Mouse (Mus musculus): Measurements from ENCODE around the gene Olfr1219. TPM values are rescaled to one million over a fixed set of nuclear protein-coding genes. Genes with fewer than 3 reads are reported as not detected.

Gene Olfr1219
- polyA plus RNA-seq, 1 experiment = not detected

DNA sequence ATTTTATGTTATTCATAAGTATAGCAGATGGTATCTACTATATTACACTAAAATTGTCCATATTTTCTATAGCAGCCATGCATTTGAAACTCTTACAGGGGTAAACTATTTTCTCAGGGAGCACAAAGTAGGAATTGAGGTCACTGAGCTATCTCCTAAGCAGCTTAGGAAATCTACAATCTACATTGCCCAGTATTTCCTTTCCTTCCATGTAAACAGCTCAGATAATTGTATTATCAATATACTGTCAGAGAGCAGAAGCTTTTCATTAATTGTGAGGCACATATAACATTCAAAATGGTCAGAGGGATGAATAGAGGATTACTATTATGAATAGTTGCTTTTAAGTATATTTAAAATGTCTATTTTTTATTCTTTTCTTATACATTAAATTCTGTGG lies 1.8 kb downstream of the Olfr1219 start:
- Histone ChIP-seq H3K27ac (ENCODE audit: insufficient read depth, low read length) (no peak overlapping the region), H3K9me3 (replicated peaks; ENCODE audit: control insufficient read depth, insufficient read depth, low read length, poor library complexity, severe bottlenecking) (no peaks in the 10 kb centered on the region), H3K36me3 (ENCODE audit: control insufficient read depth, insufficient read depth, low read length, poor library complexity, severe bottlenecking) (no peaks in the 10 kb centered on the region), H3K27me3 (ENCODE audit: control insufficient read depth, insufficient read depth, low read length, poor library complexity, severe bottlenecking) (no peaks in the 10 kb centered on the region), H3K4me1 (ENCODE audit: control insufficient read depth, insufficient read depth, low read length) (no peaks in the 10 kb centered on the region), H3K9ac (ENCODE audit: low read depth, poor library complexity, severe bottlenecking) (no peak overlapping the region), H3K4me3 (ENCODE audit: low read depth, low read length) (no peak overlapping the region)
- TF ChIP-seq EP300 (IDR thresholded peaks at IDR 0.05; ENCODE audit: insufficient read depth, low read depth, low read length) (no peak), CTCF (IDR thresholded peaks at IDR 0.05; ENCODE audit: low read depth, low read length) (no peak), POLR2A (IDR thresholded peaks at IDR 0.05; ENCODE audit: insufficient read depth, low read length) (no peak)

DNA sequence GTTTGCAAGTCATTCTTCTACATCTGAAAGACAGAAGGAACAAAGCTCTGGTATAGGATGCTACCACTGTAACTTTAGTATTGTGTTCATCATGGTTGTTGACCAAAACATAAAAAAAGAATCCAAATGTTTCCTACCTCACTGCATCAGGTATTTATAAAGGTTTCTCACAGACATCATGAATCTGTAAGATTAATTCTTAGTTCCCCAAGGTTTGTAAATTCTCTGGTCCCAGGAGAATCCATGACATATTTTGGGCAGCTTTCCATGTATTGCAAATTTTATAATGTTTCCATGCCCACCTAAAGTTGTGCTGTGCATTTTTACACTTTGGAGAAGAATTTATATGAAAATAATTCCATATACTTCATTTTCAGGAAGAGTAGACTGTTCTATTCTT lies 22.2 kb downstream of the Olfr1219 start, which contains the start of gene Olfr1218:
Olfr1218 (minus strand) TSS at position 101 of the 400 bp plus-strand sequence.
- no peak within 1 kb of the TSS for H3K27ac ChIP-seq (ENCODE audit: insufficient read depth, low read length)
- H3K36me3 ChIP-seq (ENCODE audit: control insufficient read depth, insufficient read depth, low read length, poor library complexity, severe bottlenecking) = no peaks in the 10 kb centered on the region
- no peak within 1 kb of the TSS for H3K4me3 ChIP-seq (ENCODE audit: low read depth, low read length)
- TF ChIP-seq CTCF (IDR thresholded peaks at IDR 0.05; ENCODE audit: low read depth, low read length) = no peak
- TF ChIP-seq EP300 (IDR thresholded peaks at IDR 0.05; ENCODE audit: insufficient read depth, low read depth, low read length) = no peak
- no peak for TF ChIP-seq POLR2A (IDR thresholded peaks at IDR 0.05; ENCODE audit: insufficient read depth, low read length)
- no peaks in the 10 kb centered on the region for H3K9me3 ChIP-seq (replicated peaks; ENCODE audit: control insufficient read depth, insufficient read depth, low read length, poor library complexity, severe bottlenecking)
- H3K27me3 ChIP-seq (ENCODE audit: control insufficient read depth, insufficient read depth, low read length, poor library complexity, severe bottlenecking) = no peaks in the 10 kb centered on the region
- no peaks in the 10 kb centered on the region for H3K4me1 ChIP-seq (ENCODE audit: control insufficient read depth, insufficient read depth, low read length)
- no peak within 1 kb of the TSS for H3K9ac ChIP-seq (ENCODE audit: low read depth, poor library complexity, severe bottlenecking)

- Histone ChIP-seq H3K27me3 (ENCODE audit: control insufficient read depth, insufficient read depth, low read length, poor library complexity, severe bottlenecking) (no peaks in the 10 kb centered on the region), H3K27ac (ENCODE audit: insufficient read depth, low read length) (no peak within 1 kb of the TSS), H3K4me3 (ENCODE audit: low read depth, low read length) (no peak within 1 kb of the TSS), H3K36me3 (ENCODE audit: control insufficient read depth, insufficient read depth, low read length, poor library complexity, severe bottlenecking) (no peaks in the 10 kb centered on the region), H3K4me1 (ENCODE audit: control insufficient read depth, insufficient read depth, low read length) (no peaks in the 10 kb centered on the region), H3K9me3 (replicated peaks; ENCODE audit: control insufficient read depth, insufficient read depth, low read length, poor library complexity, severe bottlenecking) (no peaks in the 10 kb centered on the region), H3K9ac (ENCODE audit: low read depth, poor library complexity, severe bottlenecking) (no peak within 1 kb of the TSS)
- no peak for TF ChIP-seq POLR2A (IDR thresholded peaks at IDR 0.05; ENCODE audit: insufficient read depth, low read length)
- no peak for TF ChIP-seq EP300 (IDR thresholded peaks at IDR 0.05; ENCODE audit: insufficient read depth, low read depth, low read length)
- TF ChIP-seq CTCF (IDR thresholded peaks at IDR 0.05; ENCODE audit: low read depth, low read length) = no peak
Measured at GRCm38 (mm10) chr2:89031965-89032364, 51.3 kb downstream of the Olfr1219 start, which contains the start of gene Olfr1217. Gene Olfr1217, minus strand, starts transcription at chr2:89032065.

Other genes with a start within 250 kb of the Olfr1219 start
- gene Olfr1204, start 234.2 kb downstream of the Olfr1219 start, polyA plus RNA-seq (2011; ENCODE audit: insufficient read depth, insufficient read length, low read depth, missing spikeins) = not detected in 2 replicates
- not detected in 2 replicates for gene Olfr1206, start 220.3 kb downstream of the Olfr1219 start, polyA plus RNA-seq (2011; ENCODE audit: insufficient read depth, insufficient read length, low read depth, missing spikeins)
- not detected in 2 replicates for gene Olfr1208, start 181.2 kb downstream of the Olfr1219 start, polyA plus RNA-seq (2011; ENCODE audit: insufficient read depth, insufficient read length, low read depth, missing spikeins)
- not detected in 2 replicates for gene Olfr1209, start 168.4 kb downstream of the Olfr1219 start, polyA plus RNA-seq (2011; ENCODE audit: insufficient read depth, insufficient read length, low read depth, missing spikeins)
- gene Olfr1211, start 145.4 kb downstream of the Olfr1219 start, polyA plus RNA-seq (2011; ENCODE audit: insufficient read depth, insufficient read length, low read depth, missing spikeins) = not detected in 2 replicates
- not detected in 2 replicates for gene Olfr1212, start 129.5 kb downstream of the Olfr1219 start, polyA plus RNA-seq (2011; ENCODE audit: insufficient read depth, insufficient read length, low read depth, missing spikeins)
- gene Gm13762, start 103.2 kb downstream of the Olfr1219 start, polyA plus RNA-seq (2011; ENCODE audit: insufficient read depth, insufficient read length, low read depth, missing spikeins) = not detected in 2 replicates
- not detected in 2 replicates for gene Olfr1214, start 90.9 kb downstream of the Olfr1219 start, polyA plus RNA-seq (2011; ENCODE audit: insufficient read depth, insufficient read length, low read depth, missing spikeins)
- not detected in 2 replicates for gene Olfr1215, start 76.5 kb downstream of the Olfr1219 start, polyA plus RNA-seq (2011; ENCODE audit: insufficient read depth, insufficient read length, low read depth, missing spikeins)
- gene Olfr1216, start 65.2 kb downstream of the Olfr1219 start, polyA plus RNA-seq (2011; ENCODE audit: insufficient read depth, insufficient read length, low read depth, missing spikeins) = not detected in 2 replicates
- not detected in 2 replicates for gene Olfr1217, start 51.4 kb downstream of the Olfr1219 start, polyA plus RNA-seq (2011; ENCODE audit: insufficient read depth, insufficient read length, low read depth, missing spikeins)
- not detected in 2 replicates for gene Olfr1218, start 22.3 kb downstream of the Olfr1219 start, polyA plus RNA-seq (2011; ENCODE audit: insufficient read depth, insufficient read length, low read depth, missing spikeins)
- gene Olfr1220, start 23.3 kb upstream of the Olfr1219 start, polyA plus RNA-seq (2011; ENCODE audit: insufficient read depth, insufficient read length, low read depth, missing spikeins) = not detected in 2 replicates
- gene Olfr1221, start 33.8 kb upstream of the Olfr1219 start, polyA plus RNA-seq (2011; ENCODE audit: insufficient read depth, insufficient read length, low read depth, missing spikeins) = not detected in 2 replicates
- gene Olfr1222, start 49.5 kb upstream of the Olfr1219 start, polyA plus RNA-seq (2011; ENCODE audit: insufficient read depth, insufficient read length, low read depth, missing spikeins) = not detected in 2 replicates
- not detected in 2 replicates for gene Olfr1223, start 68.0 kb upstream of the Olfr1219 start, polyA plus RNA-seq (2011; ENCODE audit: insufficient read depth, insufficient read length, low read depth, missing spikeins)
- not detected in 2 replicates for gene Olfr1224-ps1, start 80.6 kb upstream of the Olfr1219 start, polyA plus RNA-seq (2011; ENCODE audit: insufficient read depth, insufficient read length, low read depth, missing spikeins)
- not detected in 2 replicates for gene Olfr1225, start 91.2 kb upstream of the Olfr1219 start, polyA plus RNA-seq (2011; ENCODE audit: insufficient read depth, insufficient read length, low read depth, missing spikeins)
- gene Olfr1226, start 116.5 kb upstream of the Olfr1219 start, polyA plus RNA-seq (2011; ENCODE audit: insufficient read depth, insufficient read length, low read depth, missing spikeins) = not detected in 2 replicates
- not detected in 2 replicates for gene Olfr1228, start 170.5 kb upstream of the Olfr1219 start, polyA plus RNA-seq (2011; ENCODE audit: insufficient read depth, insufficient read length, low read depth, missing spikeins)
- gene Olfr1229, start 204.5 kb upstream of the Olfr1219 start, polyA plus RNA-seq (2011; ENCODE audit: insufficient read depth, insufficient read length, low read depth, missing spikeins) = not detected in 2 replicates
- gene Olfr1230, start 213.8 kb upstream of the Olfr1219 start, polyA plus RNA-seq (2011; ENCODE audit: insufficient read depth, insufficient read length, low read depth, missing spikeins) = not detected in 2 replicates
- not detected in 2 replicates for gene Olfr1231, start 223.6 kb upstream of the Olfr1219 start, polyA plus RNA-seq (2011; ENCODE audit: insufficient read depth, insufficient read length, low read depth, missing spikeins)
- gene Olfr1232, start 246.2 kb upstream of the Olfr1219 start, polyA plus RNA-seq (2011; ENCODE audit: insufficient read depth, insufficient read length, low read depth, missing spikeins) = not detected in 2 replicates

Data from ES-Bruce4 (cell line).